Mouse (Mus musculus) skeletal muscle tissue, adult 2 months (tissue): ENCODE results near the gene Cfap58.

Experiments used
- DNase-seq: peaks from one replicate; pipeline ENCODE4 v3.0.0-alpha.2; 2012; ENCODE audit warnings: low read depth, low spot score

Gene Cfap58

GRCm38 (mm10) chr19:48079718-48080117 lies 142.2 kb downstream of the Cfap58 start:
- no peak for DNase-seq

- DNase-seq = no peak
Observed at GRCm38 (mm10) chr19:48081456-48081855, 144.0 kb downstream of the Cfap58 start.
